Mouse (Mus musculus): ENCODE measurements at regions not wholly inside any gene's neighbourhood (a gene's known extent, or its start where the extent isn't known, plus 50 kb on each side); places are given as distances from the start of the nearest gene placed in this dataset.

DNA sequence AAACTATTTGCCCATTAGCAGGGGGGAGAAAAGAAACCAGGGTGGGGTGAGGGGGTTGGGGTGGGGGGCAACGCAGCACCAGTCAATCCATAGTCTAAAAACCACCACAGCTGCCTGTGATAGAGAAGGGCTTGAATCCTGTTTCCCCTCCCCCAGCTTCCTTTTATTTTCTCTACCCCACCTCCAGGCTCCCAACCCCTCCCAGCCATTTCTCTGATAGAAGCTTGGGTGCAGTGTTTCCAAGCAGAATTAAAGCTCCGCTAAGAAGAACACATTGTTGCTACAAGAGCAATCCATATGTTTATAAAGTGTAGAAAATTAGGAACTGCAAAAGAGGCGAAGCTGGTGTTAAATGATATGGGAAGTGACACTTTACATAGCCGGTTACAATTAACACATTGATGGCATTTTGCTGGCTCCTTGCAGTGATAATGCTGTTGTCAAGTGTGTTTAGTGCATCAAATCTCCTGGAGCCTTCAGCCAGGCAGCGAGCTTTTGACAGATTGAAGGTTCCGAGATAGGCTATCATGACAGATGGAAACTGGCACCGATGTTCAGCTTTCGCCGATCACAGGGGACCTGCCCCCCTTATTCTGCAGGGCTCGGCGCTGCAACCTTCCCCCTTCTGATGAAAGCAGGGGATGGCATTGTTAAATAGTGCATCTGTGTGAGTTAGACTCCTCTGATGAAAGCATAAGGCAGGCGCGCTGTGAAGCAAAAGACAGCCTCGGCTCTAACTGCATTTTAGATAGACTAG, 217.8 kb upstream of the Atp5g3 start:
- no peak for TF ChIP-seq POLR2A (IDR thresholded peaks at IDR 0.05; ENCODE audit: low read depth, low read length)
- no peak for TF ChIP-seq CTCF (IDR thresholded peaks at IDR 0.05; ENCODE audit: extremely low read depth, insufficient read depth, insufficient read length, insufficient replicate concordance)
